Mouse (Mus musculus) kidney, postnatal 0 days (tissue): ENCODE data around the gene Zbtb20. TPM values are rescaled to one million over a fixed set of nuclear protein-coding genes. Genes with fewer than 3 reads are reported as not detected.

ENCODE experiments used
- ATAC-seq: fragments of 200-750 bp; cut with Nextera tagmentation; replicated peaks from 2 replicates; pipeline ENCODE4 v1.8.0; 2017; ENCODE audit warnings: low read depth, moderate number of reproducible peaks, moderate TSS enrichment, moderate library complexity; ENCODE audit not compliant: low FRiP score
- DNase-seq: peaks from one replicate; pipeline ENCODE4 v3.0.0-alpha.2; 2016; ENCODE audit warnings: low spot score
- H3K27ac ChIP-seq: fragments of 300-500 bp; sonication (generic); 2 replicates; pipeline ENCODE4 v1.5.1; 2014; ENCODE audit warnings: mild to moderate bottlenecking
- H3K27me3 ChIP-seq: fragments of 300-500 bp; sonication (generic); 2 replicates; pipeline ENCODE4 v1.6.1; 2014; ENCODE audit warnings: low read length, mixed read lengths; ENCODE audit not compliant: insufficient read depth
- H3K36me3 ChIP-seq: fragments of 300-500 bp; sonication (generic); 2 replicates; pipeline ENCODE4 v1.6.1; 2014; ENCODE audit warnings: low read length, mixed read lengths; ENCODE audit not compliant: insufficient read depth
- H3K4me1 ChIP-seq: fragments of 300-500 bp; sonication (generic); replicated peaks from 2 replicates; pipeline ENCODE4 v1.6.1; 2014; ENCODE audit warnings: antibody characterized with exemption, low read length, mixed read lengths; ENCODE audit not compliant: insufficient read depth
- H3K4me2 ChIP-seq: fragments of 300-500 bp; sonication (generic); 2 replicates; pipeline ENCODE4 v1.6.1; 2014; ENCODE audit warnings: mild to moderate bottlenecking, low read length, moderate library complexity, mixed read lengths
- H3K4me3 ChIP-seq: fragments of 300-500 bp; sonication (generic); replicated peaks from 2 replicates; pipeline ENCODE4 v1.5.1; 2014; ENCODE audit warnings: low read depth, low read length
- H3K9ac ChIP-seq: fragments of 300-500 bp; sonication (generic); 2 replicates; pipeline ENCODE4 v1.6.1; 2014; ENCODE audit warnings: low read depth, low read length
- H3K9me3 ChIP-seq: fragments of 300-500 bp; sonication (generic); replicated peaks from 2 replicates; pipeline ENCODE4 v1.6.1; 2016; ENCODE audit warnings: low read length, inconsistent platforms, mixed read lengths
- CTCF ChIP-seq: IDR thresholded peaks from 2 replicates; pipeline ENCODE4 v1.5.1; 2016; ENCODE audit warnings: antibody characterized with exemption, low read depth, mild to moderate bottlenecking, moderate library complexity
- WGBS: fragments of 180-500 bp; shearing (Covaris S2); extraction: QIAGEN DNeasy Blood & Tissue Kit; methylation state at CpG from one replicate; pipeline ENCODE4 v1.1.7; 2014; 5-methylcytosine and 5-hydroxymethylcytosine counted together
- polyA plus RNA-seq: library from polyadenylated mRNA; unstranded; fragments of >200 nt; fragmentation: Nextera tagmentation; extraction: Ambion mirVana; gene quantifications from 2 replicates; pipeline ENCODE4 v1.2.1, GENCODE M21; 2015

The Zbtb20 gene
- polyA plus RNA-seq, 1 experiment from 2014 or later, result 36.8 TPM

DNA sequence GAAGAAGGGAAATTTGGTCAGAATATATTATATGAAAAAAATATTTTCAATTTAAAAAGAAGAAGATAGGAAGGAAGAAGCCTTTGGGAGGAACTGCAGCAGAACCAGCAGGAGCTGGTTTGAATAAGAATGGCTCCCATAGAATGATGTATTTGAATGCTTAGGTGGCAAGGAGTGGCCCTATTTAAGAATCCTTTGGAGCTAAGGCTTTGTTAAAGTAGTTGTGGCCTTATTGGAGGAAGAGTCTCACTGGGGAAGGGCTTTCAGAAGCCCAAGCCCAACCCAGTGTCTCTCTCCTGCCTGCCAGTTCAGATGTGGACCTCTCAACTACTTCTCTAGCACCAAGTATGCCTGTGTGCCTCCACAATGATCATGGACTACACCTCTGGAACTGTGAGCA, 731.4 kb downstream of the Zbtb20 start:
- DNase-seq, result no peak
- no peaks in the 10 kb centered on the region for H3K4me1 ChIP-seq
- H3K9me3 ChIP-seq, result no peaks in the 10 kb centered on the region
- peaks cover 17% of the 10 kb centered on the region for H3K36me3 ChIP-seq
- no peak overlapping the region for H3K4me3 ChIP-seq
- ATAC-seq, result no peak
- H3K4me2 ChIP-seq, result no peak overlapping the region
- H3K27ac ChIP-seq, result no peak overlapping the region
- H3K9ac ChIP-seq, result no peak overlapping the region
- no peaks in the 10 kb centered on the region for H3K27me3 ChIP-seq
- TF ChIP-seq CTCF, result no peak

- DNase-seq (no peak), ATAC-seq (no peak)
- Histone ChIP-seq H3K4me1 (no peaks in the 10 kb centered on the region), H3K27me3 (no peaks in the 10 kb centered on the region), H3K4me3 (no peak overlapping the region), H3K9ac (no peak overlapping the region), H3K27ac (no peak overlapping the region), H3K9me3 (no peaks in the 10 kb centered on the region), H3K4me2 (no peak overlapping the region), H3K36me3 (peaks cover 17% of the 10 kb centered on the region)
- no peak for TF ChIP-seq CTCF
These were observed 732.4 kb downstream of the Zbtb20 start for GRCm38 (mm10) chr16:43608066-43608465.

DNA sequence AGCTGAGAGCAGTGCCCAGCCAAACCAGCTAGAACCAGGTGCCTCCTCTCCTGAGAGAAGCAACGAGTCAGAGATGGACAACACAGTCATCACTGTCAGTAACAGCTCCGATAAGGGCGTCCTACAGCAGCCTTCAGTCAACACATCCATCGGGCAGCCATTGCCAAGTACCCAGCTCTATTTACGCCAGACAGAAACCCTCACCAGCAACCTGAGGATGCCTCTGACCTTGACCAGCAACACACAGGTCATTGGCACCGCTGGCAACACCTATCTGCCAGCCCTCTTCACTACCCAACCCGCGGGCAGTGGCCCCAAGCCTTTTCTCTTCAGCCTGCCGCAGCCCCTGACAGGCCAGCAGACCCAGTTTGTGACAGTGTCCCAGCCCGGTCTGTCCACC, 734.7 kb downstream of the Zbtb20 start:
- peaks cover 17% of the 10 kb centered on the region for H3K36me3 ChIP-seq
- H3K4me1 ChIP-seq, result peaks cover 5% of the 10 kb centered on the region; the same call in 1 of the 2 replicates
- 96% methylated on average over 10 of the region's 10 CpGs for WGBS
- ATAC-seq (no peak), DNase-seq (no peak)
- H3K27ac ChIP-seq, result no peak overlapping the region
- no peak for TF ChIP-seq CTCF
- H3K9me3 ChIP-seq, result no peaks in the 10 kb centered on the region
- no peak overlapping the region for H3K4me2 ChIP-seq
- H3K9ac ChIP-seq, result no peak overlapping the region
- no peak overlapping the region for H3K4me3 ChIP-seq
- no peaks in the 10 kb centered on the region for H3K27me3 ChIP-seq

GRCm38 (mm10) chr16:43616348-43616747, 740.7 kb downstream of the Zbtb20 start:
- H3K27ac ChIP-seq, result no peak overlapping the region
- DNase-seq (no peak), ATAC-seq (no peak)

DNA sequence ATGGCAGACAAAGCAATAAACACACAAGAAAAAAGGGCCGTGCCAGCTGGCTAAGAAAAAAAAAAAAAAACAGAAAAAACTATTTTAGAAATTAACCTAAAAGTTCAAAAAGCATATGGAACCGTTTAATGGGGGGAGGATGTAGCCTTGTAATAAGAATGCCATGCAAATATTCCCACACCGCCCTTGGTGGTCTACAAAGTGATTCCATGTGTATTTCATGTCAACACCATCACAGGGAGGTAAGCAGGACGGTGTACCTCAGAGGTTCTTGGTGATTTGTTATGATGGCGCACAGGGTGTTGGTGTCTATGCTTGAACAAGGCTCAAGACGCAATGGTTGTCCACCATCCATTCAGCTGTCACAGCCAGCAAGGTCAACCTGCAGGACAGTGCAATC, 741.7 kb downstream of the Zbtb20 start:
- TF ChIP-seq CTCF, result no peak
- H3K4me2 ChIP-seq, result no peak overlapping the region
- ATAC-seq (no peak), DNase-seq (no peak)
- H3K9ac ChIP-seq, result no peak overlapping the region
- H3K4me1 ChIP-seq, result peaks cover 16% of the 10 kb centered on the region; the same call in 1 of the 2 replicates
- H3K4me3 ChIP-seq, result no peak overlapping the region
- no peaks in the 10 kb centered on the region for H3K27me3 ChIP-seq
- 0 out of 2 replicates have a peak, but pooled peaks cover 4% of the 10 kb centered on the region for H3K36me3 ChIP-seq
- H3K9me3 ChIP-seq, result no peaks in the 10 kb centered on the region
- 91% methylated on average over 6 of the region's 6 CpGs for whole genome bisulfite sequencing
- H3K27ac ChIP-seq, result no peak overlapping the region

More at GRCm38 (mm10) chr16:43616348-43616747, 740.7 kb downstream of the Zbtb20 start:
- Histone ChIP-seq H3K4me1 (peaks cover 16% of the 10 kb centered on the region; the same call in 1 of the 2 replicates), H3K27me3 (no peaks in the 10 kb centered on the region), H3K4me2 (no peak overlapping the region), H3K9me3 (no peaks in the 10 kb centered on the region), H3K4me3 (no peak overlapping the region), H3K9ac (no peak overlapping the region), H3K36me3 (0 out of 2 replicates have a peak, but pooled peaks cover 4% of the 10 kb centered on the region)
- no peak for TF ChIP-seq CTCF
- 55% methylated on average over 4 of the region's 4 CpGs for WGBS

DNA sequence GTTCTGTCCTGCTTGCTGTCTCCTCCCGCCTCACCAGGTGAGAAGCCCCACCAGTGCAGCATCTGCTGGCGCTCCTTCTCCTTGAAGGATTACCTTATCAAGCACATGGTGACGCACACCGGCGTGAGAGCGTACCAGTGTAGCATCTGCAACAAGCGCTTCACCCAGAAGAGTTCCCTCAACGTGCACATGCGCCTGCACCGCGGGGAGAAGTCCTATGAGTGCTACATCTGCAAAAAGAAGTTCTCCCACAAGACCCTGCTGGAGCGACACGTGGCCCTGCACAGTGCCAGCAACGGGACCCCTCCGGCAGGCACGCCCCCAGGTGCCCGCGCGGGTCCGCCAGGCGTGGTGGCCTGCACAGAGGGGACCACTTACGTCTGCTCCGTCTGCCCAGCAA, 742.6 kb downstream of the Zbtb20 start:
- H3K4me2 ChIP-seq, result no peak overlapping the region
- TF ChIP-seq CTCF, result no peak
- peaks cover 16% of the 10 kb centered on the region; the same call in 1 of the 2 replicates for H3K4me1 ChIP-seq
- ATAC-seq (no peak), DNase-seq (no peak)
- 0 out of 2 replicates have a peak, but pooled peaks cover 4% of the 10 kb centered on the region for H3K36me3 ChIP-seq
- no peaks in the 10 kb centered on the region for H3K9me3 ChIP-seq
- no peak overlapping the region for H3K27ac ChIP-seq
- 93% methylated on average over 23 of the region's 23 CpGs for WGBS
- no peak overlapping the region for H3K9ac ChIP-seq
- H3K4me3 ChIP-seq, result no peak overlapping the region
- H3K27me3 ChIP-seq, result no peaks in the 10 kb centered on the region

DNA sequence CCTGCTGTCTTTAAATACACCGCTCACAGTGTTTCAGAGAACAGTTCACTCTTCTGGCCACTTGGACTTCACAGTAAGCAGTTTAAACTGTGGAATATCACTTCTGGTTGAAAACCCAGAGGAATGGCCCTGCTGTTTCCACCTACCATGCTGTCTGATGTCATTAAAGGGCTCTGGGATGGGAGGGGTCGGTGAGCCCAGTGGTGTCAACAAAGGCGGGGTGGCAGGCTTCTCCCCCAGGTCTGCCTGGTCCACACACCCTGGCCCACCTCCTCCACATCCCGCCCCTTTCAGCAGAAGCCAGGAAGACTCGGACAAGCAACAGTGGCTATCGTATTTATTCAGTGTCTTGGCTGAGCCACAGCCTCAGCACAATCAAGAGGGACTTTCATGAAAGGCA, 743.6 kb downstream of the Zbtb20 start:
- WGBS, result 41% methylated on average over 6 of the region's 6 CpGs
- Histone ChIP-seq H3K36me3 (0 out of 2 replicates have a peak, but pooled peaks cover 4% of the 10 kb centered on the region), H3K9ac (no peak overlapping the region), H3K4me3 (no peak overlapping the region), H3K4me2 (no peak overlapping the region), H3K27me3 (no peaks in the 10 kb centered on the region), H3K9me3 (no peaks in the 10 kb centered on the region), H3K27ac (no peak overlapping the region), H3K4me1 (peaks cover 14% of the 10 kb centered on the region; the same call in 1 of the 2 replicates)
- peak; percentile 23 for DNase-seq
- TF ChIP-seq CTCF, result no peak
- ATAC-seq, result peak; percentile 68; the same call in 1 of the 2 replicates
